Mouse (Mus musculus) CH12F3 (cell line): ENCODE measurements around the gene Pus1.

Source experiments
- in situ Hi-C: fragments of 300-500 bp; cut with MboI; formaldehyde crosslinking; loops from 2 replicates; pipeline ENCODE4 v1.14.3; 2020; ENCODE audit warnings: low sequenced_read_pairs

Gene Pus1

GRCm38 (mm10) chr5:110779998-110780760, at the start of gene Pus1:
Pus1 (minus strand) TSS chr5:110780659.
- in situ Hi-C loops, result no loop called here

GRCm38 (mm10) chr5:110827576-110827975, 47.1 kb upstream of the Pus1 start:
- in situ Hi-C loops, result no loop called here

- in situ Hi-C loops, result no loop called here
Observed at GRCm38 (mm10) chr5:110826781-110827495, 46.5 kb upstream of the Pus1 start.

GRCm38 (mm10) chr5:110824421-110824820, 44.0 kb upstream of the Pus1 start:
- in situ Hi-C loops, result no loop called here

GRCm38 (mm10) chr5:110809667-110810325, 29.3 kb upstream of the Pus1 start, which contains the start of gene Ulk1:
Ulk1 (minus strand) TSS chr5:110810097.
- in situ Hi-C loops, result no loop called here

DNA sequence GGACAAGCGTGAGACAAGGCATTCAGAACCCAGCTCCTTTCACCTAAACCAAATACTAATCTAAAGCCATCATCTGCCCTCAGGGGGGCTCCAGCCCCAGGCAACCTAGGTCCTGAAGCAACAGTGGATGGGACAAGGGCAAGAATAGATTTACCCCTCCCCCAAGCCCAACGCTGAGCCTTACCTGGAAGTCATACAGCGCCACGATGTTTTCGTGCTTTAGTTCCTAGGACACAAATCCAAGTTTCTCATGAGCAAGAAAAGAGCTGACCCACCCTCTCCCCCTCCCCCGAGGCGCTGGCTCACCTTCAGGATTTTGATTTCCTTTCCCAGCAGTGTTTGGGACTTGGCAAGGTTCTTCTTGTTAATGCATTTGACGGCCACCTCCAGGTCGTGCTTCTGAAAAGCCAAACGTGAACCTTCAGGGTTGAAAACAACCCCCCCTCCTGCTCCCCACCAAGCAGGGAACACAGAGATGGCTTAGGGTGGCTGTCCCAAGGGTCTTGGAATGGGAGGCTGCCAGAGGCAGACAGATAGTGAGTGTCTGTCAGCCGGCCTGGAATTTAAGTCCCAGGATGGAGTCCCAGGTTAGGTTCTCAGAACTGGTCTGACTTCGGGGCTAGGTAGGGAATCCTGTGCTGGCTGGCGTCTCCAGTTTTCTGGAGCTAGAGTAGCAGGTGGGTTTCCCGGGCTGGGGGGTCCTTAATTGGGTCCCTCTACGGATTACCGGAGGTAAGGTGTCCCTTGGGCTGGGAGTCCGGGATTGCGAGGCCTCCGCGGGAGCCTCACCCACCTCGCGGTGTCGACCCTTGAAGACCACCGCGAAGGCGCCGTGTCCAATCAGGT, 28.6 kb upstream of the Pus1 start:
- in situ Hi-C loops, result no loop called here

DNA sequence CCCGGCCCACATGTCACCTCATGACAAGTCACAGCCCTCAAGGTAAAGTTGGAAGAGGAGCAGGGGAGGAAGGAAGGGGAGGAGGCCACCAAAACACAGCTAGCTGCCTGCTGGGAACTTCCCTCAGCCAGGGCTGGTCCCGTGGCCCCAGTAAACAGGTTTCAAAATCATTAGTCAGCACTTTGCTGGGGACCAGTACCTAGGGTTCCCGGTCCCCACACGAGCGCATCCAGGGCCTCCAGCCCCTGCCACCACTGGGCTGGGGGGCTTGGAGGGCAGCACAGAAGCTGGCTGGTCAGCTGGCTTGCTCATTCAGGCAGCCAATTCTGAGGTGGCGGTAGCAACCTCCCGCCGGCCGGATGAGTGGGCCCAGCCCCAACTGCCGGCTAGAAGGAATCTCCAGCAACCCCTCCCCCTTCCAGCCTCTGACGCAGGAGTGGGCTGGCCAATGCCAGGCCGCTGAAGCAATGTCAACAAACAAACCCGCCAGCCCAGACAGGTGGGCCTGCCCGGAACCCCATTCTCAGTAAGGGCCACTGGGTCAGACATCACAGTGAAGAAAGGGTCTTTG, 27.7 kb upstream of the Pus1 start:
- in situ Hi-C loops, result no loop called here

DNA sequence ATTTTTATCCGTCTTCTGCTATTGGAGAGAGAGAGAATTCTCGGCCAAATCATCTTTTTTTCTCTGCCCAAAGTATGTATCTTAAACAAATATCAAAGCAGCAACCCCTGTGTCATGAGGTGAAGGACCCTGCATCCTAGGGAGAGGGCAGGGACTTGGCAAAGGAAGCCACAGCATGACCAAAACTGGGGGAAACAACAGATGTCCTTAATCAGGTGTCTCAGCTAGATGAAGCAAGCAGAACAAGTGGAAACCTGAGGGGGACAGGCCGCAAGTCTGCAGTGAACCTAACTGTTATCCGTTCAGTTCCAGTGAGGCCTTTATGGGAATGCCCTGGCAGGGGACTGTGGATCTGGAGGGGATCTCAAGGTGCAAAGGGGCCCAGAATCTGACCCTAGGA, 27.0 kb upstream of the Pus1 start:
- in situ Hi-C loops, result no loop called here

DNA sequence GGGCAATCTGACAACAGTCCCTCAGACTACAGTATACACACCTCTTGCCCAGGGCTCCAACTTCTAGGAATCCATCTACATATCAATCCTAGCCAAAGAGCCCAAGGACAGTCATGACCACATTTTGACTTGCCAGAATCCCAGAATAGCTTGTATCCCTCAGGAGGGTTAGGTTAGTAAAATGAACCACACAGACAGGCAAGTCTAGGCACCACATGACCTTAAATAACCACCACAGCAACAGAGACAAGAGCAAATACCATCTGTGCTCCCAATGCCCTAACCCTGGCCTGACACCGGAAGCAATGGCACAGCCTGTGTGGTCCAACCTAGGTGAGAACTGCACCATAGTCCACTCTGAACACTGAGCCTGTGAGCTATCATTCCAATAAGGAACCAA, 26.2 kb upstream of the Pus1 start:
- in situ Hi-C loops, result no loop called here

DNA sequence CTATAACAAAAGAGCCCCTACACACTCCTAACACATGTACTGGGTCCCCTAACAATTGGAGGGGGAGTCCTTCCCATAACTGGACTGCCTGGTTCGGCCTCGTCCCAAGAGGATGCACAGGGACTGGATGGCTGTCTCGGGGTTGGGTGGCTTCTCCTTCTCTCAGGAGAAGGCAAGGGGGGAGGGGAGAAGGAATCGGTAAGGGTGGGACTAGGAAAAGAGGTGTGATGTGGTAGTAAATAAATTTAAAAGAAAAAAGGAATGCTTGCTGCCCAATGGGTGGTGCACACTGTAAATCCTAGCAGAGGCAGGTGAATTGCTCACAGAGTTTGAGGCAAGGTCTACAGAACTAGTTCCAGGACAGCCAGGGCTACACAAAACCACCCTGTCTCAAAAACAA, 25.7 kb upstream of the Pus1 start:
- in situ Hi-C loops, result no loop called here

GRCm38 (mm10) chr5:110804012-110804743, 23.7 kb upstream of the Pus1 start:
- in situ Hi-C loops, result no loop called here

- in situ Hi-C loops, result no loop called here
Observed at GRCm38 (mm10) chr5:110802809-110803208, 22.4 kb upstream of the Pus1 start.

GRCm38 (mm10) chr5:110802186-110802585, 21.7 kb upstream of the Pus1 start:
- in situ Hi-C loops, result no loop called here

DNA sequence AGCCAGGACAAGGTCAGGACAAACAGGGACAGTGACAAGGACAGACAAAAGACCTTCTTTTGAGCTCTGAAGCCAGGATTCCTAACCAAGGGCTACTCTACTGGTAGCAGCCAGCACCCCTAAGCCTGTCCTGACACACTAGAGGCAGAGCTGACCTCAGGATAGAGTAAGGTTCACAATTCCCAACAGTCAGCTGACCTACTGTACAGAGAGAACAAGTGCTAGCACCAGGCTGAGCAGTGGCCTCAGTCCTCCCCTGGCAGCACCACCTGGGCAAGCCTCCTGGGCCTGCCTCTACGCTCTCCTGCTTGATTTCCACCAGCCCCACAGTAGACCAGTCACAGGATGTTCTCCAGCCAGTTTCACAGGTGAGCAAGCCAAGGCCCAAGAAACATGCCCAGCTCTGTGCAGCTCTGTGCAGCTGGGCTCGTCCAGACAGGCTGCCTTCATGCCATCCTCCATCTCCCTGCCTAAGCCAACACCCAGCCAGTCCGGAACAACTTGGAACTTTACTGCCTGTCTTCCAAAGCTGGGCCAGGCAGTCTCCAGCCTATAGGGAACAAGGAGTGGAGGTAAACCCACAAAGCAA, 20.7 kb upstream of the Pus1 start:
- in situ Hi-C loops, result no loop called here

DNA sequence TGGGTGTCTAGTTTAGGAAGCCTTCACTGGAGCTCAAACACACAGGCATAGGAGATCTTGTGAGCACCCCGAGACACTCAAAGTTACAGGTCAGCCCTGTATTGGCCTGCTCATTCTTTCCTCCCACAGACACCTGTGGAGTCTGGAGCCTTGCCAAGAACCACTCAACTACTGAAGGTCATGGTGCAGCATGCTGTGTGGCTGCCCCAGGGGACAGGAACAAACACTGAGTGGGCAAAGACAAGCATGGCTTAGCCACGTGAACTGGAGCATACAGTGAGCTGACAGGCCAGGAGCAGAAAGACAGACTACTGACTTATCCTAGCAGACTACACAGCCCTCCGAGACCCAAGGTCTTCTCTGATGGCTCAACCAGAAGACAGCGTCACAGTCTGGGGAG, 17.2 kb upstream of the Pus1 start:
- in situ Hi-C loops, result no loop called here

GRCm38 (mm10) chr5:110794363-110794762, 13.9 kb upstream of the Pus1 start:
- in situ Hi-C loops, result no loop called here

- in situ Hi-C loops, result no loop called here
Observed at GRCm38 (mm10) chr5:110788684-110789083, 8.2 kb upstream of the Pus1 start.

DNA sequence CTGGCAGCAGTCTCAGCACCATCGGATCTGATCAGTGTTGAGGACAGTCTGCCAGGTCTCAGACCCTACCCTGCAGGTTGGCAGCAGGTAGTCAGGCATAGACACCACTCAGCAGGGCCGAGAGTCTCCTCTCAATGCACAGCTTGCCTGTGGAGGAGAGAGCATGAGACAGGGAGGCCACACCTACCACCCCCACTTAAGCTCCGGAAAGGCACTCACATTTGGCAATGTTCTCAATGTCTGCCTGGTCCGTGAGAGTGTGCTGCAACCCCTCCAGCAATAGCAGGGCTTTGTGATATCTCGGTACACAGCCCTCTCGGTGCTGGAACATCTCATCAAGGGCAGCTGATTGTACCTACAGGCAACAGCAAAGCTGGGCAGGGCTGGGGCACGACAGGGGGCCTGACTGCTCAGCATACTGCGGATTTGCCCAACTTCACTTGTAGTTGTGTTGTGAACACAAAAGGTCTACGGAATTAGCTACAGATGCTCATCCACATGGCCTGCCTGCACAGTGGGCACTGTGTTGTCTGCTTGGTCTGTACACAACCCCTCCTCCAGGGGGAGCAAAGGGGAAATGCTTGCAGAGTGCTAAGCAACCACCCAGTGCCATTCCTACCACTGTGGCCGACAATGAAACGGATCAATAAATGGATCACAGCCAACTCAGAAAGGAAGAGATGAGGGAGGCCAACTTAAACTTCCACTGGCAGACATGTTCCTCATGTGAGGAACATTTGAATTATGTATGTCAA, 5.8 kb upstream of the Pus1 start:
- in situ Hi-C loops, result no loop called here

GRCm38 (mm10) chr5:110783150-110783549, 2.7 kb upstream of the Pus1 start:
- in situ Hi-C loops, result no loop called here
